Mouse (Mus musculus) ES-E14 (cell line): Measurements from ENCODE around the gene Acrbp. TPM values are rescaled to one million over a fixed set of nuclear protein-coding genes. Genes with fewer than 3 reads are reported as not detected.
A peak's percentile ranks its signal among the peaks of the same experiment; 100 is the strongest.

Experiments
- DNase-seq: peaks from one replicate; pipeline ENCODE4 v3.0.0-alpha.2; 2013; ENCODE audit warnings: low read depth, low spot score
- H3K27ac ChIP-seq: 2 replicates; pipeline ENCODE4 v1.5.1; 2012; ENCODE audit warnings: low read depth, mild to moderate bottlenecking, low read length, moderate library complexity, mixed read lengths; ENCODE audit not compliant: poor library complexity, insufficient read depth, severe bottlenecking
- H3K36me3 ChIP-seq: 2 replicates; pipeline ENCODE4 v1.6.1; 2012; ENCODE audit warnings: mild to moderate bottlenecking, low read length, moderate library complexity, mixed read lengths; ENCODE audit not compliant: control insufficient read depth, poor library complexity, insufficient read depth, severe bottlenecking
- H3K4me1 ChIP-seq, 2 experiments: fragments of 150-350 bp in 1 of 2; sonication (generic) in 1 of 2; 2 replicates each; pipeline ENCODE4 v1.6.1; 2012; ENCODE audit warnings: low read length in 2 of 2, mild to moderate bottlenecking in 1 of 2, mixed read lengths in 1 of 2; ENCODE audit not compliant: control insufficient read depth in 2 of 2, insufficient read depth in 2 of 2, poor library complexity in 1 of 2
- H3K4me3 ChIP-seq, 2 experiments: fragments of 150-350 bp in 1 of 2; sonication (generic) in 1 of 2; 2 replicates each; pipeline ENCODE4 v1.5.1; 2012; ENCODE audit warnings: low read length in 2 of 2, low read depth in 1 of 2, mild to moderate bottlenecking in 1 of 2, mixed read lengths in 1 of 2; ENCODE audit not compliant: insufficient read depth in 1 of 2, poor library complexity in 1 of 2, severe bottlenecking in 1 of 2
- H3K9ac ChIP-seq: 2 replicates; pipeline ENCODE4 v1.6.1; 2012; ENCODE audit warnings: low read depth, mild to moderate bottlenecking, low read length, mixed read lengths; ENCODE audit not compliant: poor library complexity, insufficient read depth, severe bottlenecking
- H3K9me3 ChIP-seq: fragments of 150-350 bp; sonication (generic); 2 replicates; pipeline ENCODE4 v1.6.1; 2012; ENCODE audit warnings: low read depth, mild to moderate bottlenecking, low read length; ENCODE audit not compliant: control insufficient read depth, insufficient read depth
- CHD2 ChIP-seq: IDR thresholded peaks from 2 replicates; pipeline ENCODE4 v1.6.1; 2014; ENCODE audit warnings: mild to moderate bottlenecking, low read depth, low read length, inconsistent platforms
- HCFC1 ChIP-seq: IDR thresholded peaks from 2 replicates; pipeline ENCODE4 v1.6.1; 2012; ENCODE audit warnings: low read length, inconsistent platforms, borderline replicate concordance; ENCODE audit not compliant: insufficient read depth
- MAFK ChIP-seq: IDR thresholded peaks from 2 replicates; pipeline ENCODE4 v1.6.1; 2014; ENCODE audit warnings: mild to moderate bottlenecking, low read depth, low read length, inconsistent platforms; ENCODE audit not compliant: insufficient read depth
- ZC3H11A ChIP-seq: IDR thresholded peaks from 2 replicates; pipeline ENCODE4 v1.6.1; 2012; ENCODE audit warnings: low read depth, mild to moderate bottlenecking, inconsistent platforms, low read length, borderline replicate concordance
- ZNF384 ChIP-seq: IDR thresholded peaks from 2 replicates; pipeline ENCODE4 v1.6.1; 2012; ENCODE audit warnings: low read depth, low read length, inconsistent platforms
- in situ Hi-C, 2 experiments: fragments of 600-800 bp; cut with MboI; formaldehyde crosslinking; loops; one replicate each; pipeline ENCODE4 v1.15.1; 2025; ENCODE audit warnings: low sequenced_read_pairs in 2 of 2, inconsistent platforms in 1 of 2; ENCODE audit not compliant: unreplicated experiment in 2 of 2
- total RNA-seq: library from RNA; depleted of rRNA; stranded (reverse); fragments of 300-350 nt; gene quantifications from 2 replicates; pipeline ENCODE4 v1.2.3, GENCODE M21; 2012; rRNA removed

Gene Acrbp
- total RNA-seq, result 9.6 and 31.2 TPM in 2 replicates

DNA sequence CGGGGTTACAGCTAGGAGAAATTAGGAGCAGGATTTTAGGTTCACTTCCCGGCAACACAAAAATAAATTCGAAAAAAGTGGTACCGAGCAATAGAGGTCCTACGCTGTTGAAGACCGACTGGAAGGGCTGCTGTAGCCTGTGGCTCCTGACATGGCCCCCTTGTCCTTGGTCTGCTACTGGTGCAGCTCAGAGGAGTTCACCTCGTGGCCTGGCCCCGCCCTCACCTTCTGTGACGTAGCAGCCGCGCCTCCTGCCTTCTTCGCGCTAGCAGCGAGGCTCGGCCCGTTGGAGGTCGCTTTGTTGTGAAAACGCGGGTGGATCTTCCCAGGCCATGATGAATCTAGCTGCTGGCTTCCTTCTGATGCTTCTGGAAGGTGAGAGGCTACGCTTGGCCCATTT, at the start of gene Acrbp:
Gene Acrbp, plus strand, starts transcription at position 12 of the 400 bp plus-strand sequence.
- in situ Hi-C loops, result no loop called here
- Histone ChIP-seq H3K27ac (no peak within 1 kb of the TSS), H3K4me1 (peaks cover 4 to 15% of the 10 kb centered on the region in 2 experiments; a peak in 3 of 4 replicates), H3K9ac (0 out of 2 replicates have a peak within 1 kb of the TSS, but pooled peaks have one; percentile 15), H3K4me3 (peak within 1 kb of the TSS in 1 of 2 experiments; percentile 41; a peak in 1 of 4 replicates), H3K36me3 (peaks cover 13% of the 10 kb centered on the region), H3K9me3 (no peaks in the 10 kb centered on the region)
- TF ChIP-seq MAFK (no peak), ZC3H11A (no peak), ZNF384 (no peak), HCFC1 (no peak), CHD2 (no peak)
- no peak for DNase-seq

DNA sequence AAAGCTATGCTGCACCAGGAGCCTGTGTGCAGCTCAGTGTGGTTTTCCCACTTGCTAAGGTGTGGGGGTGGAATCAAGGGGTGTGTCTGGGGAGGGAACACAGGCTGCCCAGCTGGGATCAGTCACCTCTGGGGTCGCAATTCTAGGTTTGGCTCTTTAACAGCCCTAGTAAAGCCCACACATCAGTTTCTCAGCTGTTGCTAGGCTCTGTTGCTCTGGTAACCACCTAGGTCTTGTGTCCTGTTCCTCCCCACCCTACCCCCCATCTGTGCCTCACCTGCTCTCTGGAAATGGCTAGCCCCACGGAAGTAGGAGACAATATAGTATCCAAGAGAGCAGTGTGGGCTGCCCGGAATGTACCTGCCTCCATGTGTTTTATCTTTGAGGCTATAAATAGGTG, 45.8 kb upstream of the Acrbp start:
- Histone ChIP-seq H3K9ac (no peak overlapping the region), H3K27ac (no peak overlapping the region), H3K9me3 (no peaks in the 10 kb centered on the region), H3K4me3 (no peak overlapping the region), H3K4me1 (peaks cover 6 to 19% of the 10 kb centered on the region in 2 experiments; a peak in 3 of 4 replicates), H3K36me3 (peaks cover 10% of the 10 kb centered on the region; the same call in 1 of the 2 replicates)
- no peak for TF ChIP-seq CHD2
- TF ChIP-seq HCFC1, result no peak
- TF ChIP-seq ZNF384, result no peak
- no peak for TF ChIP-seq MAFK
- TF ChIP-seq ZC3H11A, result no peak
- in situ Hi-C loops, result no loop called here
- no peak for DNase-seq

DNA sequence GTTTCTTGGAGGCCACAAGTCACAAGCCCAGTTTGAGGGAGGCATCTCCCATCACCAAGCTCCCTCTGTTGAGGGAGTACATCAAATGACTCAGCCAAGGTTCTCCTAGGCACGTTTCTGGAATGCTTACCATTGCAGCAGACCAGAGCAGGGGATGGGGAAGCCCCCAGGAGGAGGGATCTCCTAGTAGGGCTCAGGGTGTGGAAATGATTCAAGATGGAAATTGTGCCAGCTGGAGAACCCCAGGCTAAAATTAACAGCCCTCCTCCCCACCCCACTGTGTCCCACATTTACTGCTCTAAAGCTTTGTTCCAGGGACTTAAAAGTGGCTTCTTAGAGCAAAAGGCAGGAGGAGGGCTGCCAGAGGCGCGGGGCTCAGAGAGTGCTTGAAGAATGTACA, 44.4 kb upstream of the Acrbp start:
- TF ChIP-seq ZNF384 (no peak), MAFK (no peak), ZC3H11A (no peak), CHD2 (no peak), HCFC1 (no peak)
- DNase-seq, result no peak
- Histone ChIP-seq H3K36me3 (peaks cover 10% of the 10 kb centered on the region; the same call in 1 of the 2 replicates), H3K4me3 (no peak overlapping the region), H3K27ac (no peak overlapping the region), H3K4me1 (peaks cover 6 to 17% of the 10 kb centered on the region in 2 experiments; a peak in 3 of 4 replicates), H3K9ac (no peak overlapping the region), H3K9me3 (no peaks in the 10 kb centered on the region)
- in situ Hi-C loops, result no loop called here

DNA sequence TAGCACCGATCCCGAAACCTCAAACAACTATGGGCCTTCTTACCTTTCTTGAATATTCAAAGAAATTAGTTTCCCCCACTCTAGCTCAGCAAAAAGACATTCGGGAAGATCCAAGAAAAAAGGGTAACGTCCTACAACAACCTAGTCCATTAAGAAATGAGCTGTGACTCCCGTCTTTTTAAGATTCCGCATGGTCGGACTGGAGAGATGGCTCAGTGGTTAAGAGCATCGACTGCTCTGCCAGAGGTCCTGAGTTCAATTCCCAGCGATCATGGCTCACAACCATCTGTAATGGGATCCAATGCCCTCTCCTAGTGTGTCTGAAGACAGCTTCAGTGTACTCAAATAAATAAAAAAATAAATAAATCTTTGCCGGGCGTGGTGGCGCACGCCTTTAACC, 41.4 kb upstream of the Acrbp start:
- Histone ChIP-seq H3K4me1 (peaks cover 4 to 12% of the 10 kb centered on the region in 2 experiments; a peak in 3 of 4 replicates), H3K4me3 (peak overlapping the region; percentile 69 to 97), H3K9me3 (no peaks in the 10 kb centered on the region), H3K36me3 (peaks cover 2% of the 10 kb centered on the region; the same call in 1 of the 2 replicates), H3K9ac (peak overlapping the region; percentile 85), H3K27ac (peak overlapping the region; percentile 76; the same call in 1 of the 2 replicates)
- TF ChIP-seq CHD2 (no peak), HCFC1 (no peak), ZC3H11A (no peak), MAFK (no peak)
- no peak for DNase-seq
- in situ Hi-C loops, result no loop called here
